Mouse (Mus musculus): ENCODE data around the gene 4921507P07Rik.

- TF ChIP-seq EP300 (IDR thresholded peaks at IDR 0.05; ENCODE audit: insufficient read depth, low read depth, low read length) (no peak), POLR2A (IDR thresholded peaks at IDR 0.05; ENCODE audit: insufficient read depth, low read length) (no peak)
Measured at GRCm38 (mm10) chr6:50601620-50602019, 5.2 kb upstream of the 4921507P07Rik start.

Data from ES-Bruce4 (cell line).